Comparison of ENCODE assay signal across 20 mouse cellular contexts in the genomic region with DNA sequence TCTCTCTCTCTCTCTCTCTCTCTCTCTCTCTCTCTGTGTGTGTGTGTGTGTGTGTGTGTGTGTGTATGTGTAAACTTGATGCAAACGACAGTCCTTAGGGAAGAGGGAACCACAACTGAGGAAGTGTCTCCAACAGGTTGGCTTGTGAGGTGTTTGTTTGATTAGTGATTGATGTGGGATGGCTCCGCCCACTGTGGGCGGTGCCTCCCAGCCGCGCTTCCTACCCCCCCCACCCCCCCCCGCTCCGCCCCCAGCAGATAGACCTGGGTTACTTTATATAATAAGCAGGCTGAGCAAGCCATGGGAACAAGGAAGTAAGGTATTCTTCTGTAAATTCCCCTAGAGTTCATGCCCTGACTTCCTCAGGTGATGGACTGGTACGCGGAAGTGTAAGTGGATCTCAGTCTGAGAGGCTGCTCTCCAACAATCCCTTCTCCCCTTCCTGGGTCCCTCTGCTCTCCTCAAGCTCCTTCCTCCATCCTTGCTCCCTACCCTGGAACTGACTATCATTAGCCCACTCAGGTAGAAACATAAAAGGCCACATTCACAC. TPM values are rescaled to one million over a fixed set of nuclear protein-coding genes. Genes with fewer than 3 reads are reported as not detected.
A peak's percentile ranks its signal among the peaks of the same experiment; 100 is the strongest.
DNase-seq lines count a peak whose midpoint lies in the region; ATAC-seq and TF ChIP-seq lines count a peak whose summit lies in the region.
"Had no signal": no experiment of that assay in that cellular context is flagged by ENCODE, and none has a peak within 500 bp of the region (broad histone marks: within the 10 kb centered on the region; RNA-seq: fewer than 3 reads in every experiment).

No protein-coding gene starts in this region.

- H3K27me3 ChIP-seq in lung, embryonic 15.5 days = no peaks in the 10 kb centered on the region
- no peaks in the 10 kb centered on the region for H3K27me3 ChIP-seq in intestine, embryonic 16.5 days (replicated peaks; ENCODE audit: control insufficient read depth, insufficient read depth, low read length)
- no peaks in the 10 kb centered on the region for H3K27me3 ChIP-seq in stomach, embryonic 16.5 days (ENCODE audit: control insufficient read depth, insufficient read depth, low read length)
- H3K27me3 ChIP-seq: heart, embryonic 12.5 days; liver, embryonic 13.5 days had no signal

- 19% methylated on average over 9 of the region's 9 CpGs for WGBS in lung, embryonic 15.5 days
- 11% methylated on average over 9 of the region's 9 CpGs for WGBS in lung, adult 2 months
- 17% methylated on average over 9 of the region's 9 CpGs for WGBS in intestine, embryonic 16.5 days
- 16% methylated on average over 9 of the region's 9 CpGs for WGBS in stomach, embryonic 16.5 days

- TF ChIP-seq POLR2A in lung, adult 2 months (IDR thresholded peaks at IDR 0.05; ENCODE audit: borderline replicate concordance, extremely low read depth, low read depth, low read length) = no peak

- no peak overlapping the region for H3K4me2 ChIP-seq in lung, embryonic 15.5 days
- peak overlapping the region; percentile 26; the same call in 1 of the 2 replicates for H3K4me2 ChIP-seq in intestine, embryonic 16.5 days (ENCODE audit: low read depth, low read length)
- peak overlapping the region; percentile 25 for H3K4me2 ChIP-seq in stomach, embryonic 16.5 days (ENCODE audit: low read depth, low read length)
- H3K4me2 ChIP-seq: heart, embryonic 12.5 days; liver, embryonic 13.5 days had no signal

- H3K36me3 ChIP-seq in lung, embryonic 15.5 days = no peaks in the 10 kb centered on the region
- no peaks in the 10 kb centered on the region for H3K36me3 ChIP-seq in intestine, embryonic 16.5 days (ENCODE audit: control insufficient read depth, insufficient read depth, low read length)
- H3K36me3 ChIP-seq in stomach, embryonic 16.5 days (ENCODE audit: control insufficient read depth, insufficient read depth, low read length) = no peaks in the 10 kb centered on the region
- H3K36me3 ChIP-seq: heart, embryonic 12.5 days; liver, embryonic 13.5 days had no signal

- no peak for ATAC-seq in lung, embryonic 15.5 days (ENCODE audit: borderline replicate concordance, extremely low read depth, low FRiP score, low TSS enrichment)
- ATAC-seq in intestine, embryonic 16.5 days = peak; percentile 84
- peak; percentile 80; the same call in 1 of the 2 replicates for ATAC-seq in stomach, embryonic 16.5 days (ENCODE audit: insufficient read depth, low FRiP score)
- ATAC-seq in megakaryocyte, adult 5-6 weeks (ENCODE audit: poor library complexity, severe bottlenecking) = no peak
- ATAC-seq: forebrain, embryonic 14.5 days; hindbrain, embryonic 16.5 days had no signal

- no peak overlapping the region for H3K9ac ChIP-seq in lung, embryonic 15.5 days
- H3K9ac ChIP-seq in intestine, embryonic 16.5 days (ENCODE audit: low read depth, low read length) = no peak overlapping the region
- no peak overlapping the region for H3K9ac ChIP-seq in stomach, embryonic 16.5 days (ENCODE audit: low read length)
- H3K9ac ChIP-seq: heart, embryonic 12.5 days; liver, embryonic 13.5 days had no signal

- DNase-seq in lung, adult 2 months = no peak
- peak; percentile 25 for DNase-seq in ZHBTc4 (ENCODE audit: low read depth, low spot score)
- DNase-seq in heart, postnatal 36 days = no peak
- DNase-seq in embryo, embryonic 11 days = no peak
- DNase-seq: cerebellum, adult 9-10 months; liver, embryonic 13.5 days; right cerebral cortex, adult 18-20 months had no signal

- H3K4me3 ChIP-seq in lung, embryonic 15.5 days = no peak overlapping the region
- H3K4me3 ChIP-seq in lung, adult 2 months (replicated peaks; ENCODE audit: extremely low read depth, low read depth, low read length) = no peak overlapping the region
- no peak overlapping the region for H3K4me3 ChIP-seq in intestine, embryonic 16.5 days (ENCODE audit: low read length)
- peak overlapping the region; percentile 5; the same call in 1 of the 2 replicates for H3K4me3 ChIP-seq in stomach, embryonic 16.5 days (replicated peaks; ENCODE audit: low read length)
- H3K4me3 ChIP-seq: erythroblast, embryonic 14.5 days; heart, embryonic 12.5 days; liver, embryonic 13.5 days had no signal

- TF ChIP-seq CTCF in lung, adult 2 months (IDR thresholded peaks at IDR 0.05; ENCODE audit: insufficient read depth, low read length) = no peak

- H3K9me3 ChIP-seq in lung, embryonic 15.5 days = no peaks in the 10 kb centered on the region
- no peaks in the 10 kb centered on the region for H3K9me3 ChIP-seq in intestine, embryonic 16.5 days (ENCODE audit: control insufficient read depth, low read length)
- H3K9me3 ChIP-seq in stomach, embryonic 16.5 days (replicated peaks; ENCODE audit: control insufficient read depth, low read length) = no peaks in the 10 kb centered on the region
- H3K9me3 ChIP-seq: heart, embryonic 12.5 days; liver, embryonic 13.5 days had no signal

- H3K27ac ChIP-seq in lung, embryonic 15.5 days = peak overlapping the region; percentile 77
- peak overlapping the region; percentile 77 for H3K27ac ChIP-seq in intestine, embryonic 16.5 days (ENCODE audit: low read length)
- peak overlapping the region; percentile 85 for H3K27ac ChIP-seq in stomach, embryonic 16.5 days (ENCODE audit: low read length)
- H3K27ac ChIP-seq: liver, embryonic 13.5 days had no signal

- intact Hi-C loops in heart, postnatal 36 days (cut with DNase I) = no loop called here

- H3K4me1 ChIP-seq in lung, embryonic 15.5 days = peaks cover 42% of the 10 kb centered on the region
- H3K4me1 ChIP-seq in lung, adult 2 months (ENCODE audit: control insufficient read depth, insufficient read depth, low read length) = peaks cover 7% of the 10 kb centered on the region
- H3K4me1 ChIP-seq in intestine, embryonic 16.5 days (ENCODE audit: control insufficient read depth, insufficient read depth, low read length) = peaks cover 9% of the 10 kb centered on the region; the same call in 1 of the 2 replicates
- peaks cover 9% of the 10 kb centered on the region for H3K4me1 ChIP-seq in stomach, embryonic 16.5 days (ENCODE audit: control insufficient read depth, insufficient read depth, low read length)

RNA-seq across cellular contexts. Expression of gene Tex26, which starts 5.2 kb away (rescaled TPM):
- polyA plus RNA-seq in lung, embryonic 15.5 days (2015; fragmentation: Nextera tagmentation; extraction: Ambion mirVana) = 1.4 and 1.7 TPM in 2 replicates
- polyA plus RNA-seq in lung, adult 2 months (2012; rRNA removed) = 0.91 and 1.5 TPM in 2 replicates
- polyA plus RNA-seq in intestine, embryonic 16.5 days (2015; fragmentation: Nextera tagmentation; extraction: Ambion mirVana) = 0.38 and 0.39 TPM in 2 replicates
- polyA plus RNA-seq in stomach, embryonic 16.5 days (2015; fragmentation: Nextera tagmentation; extraction: Ambion mirVana) = 0.54 and 0.59 TPM in 2 replicates
- not detected for total RNA-seq in heart, postnatal 36 days (2021)
- not detected in 2 replicates for total RNA-seq in megakaryocyte, adult 5-6 weeks (2015)
- total RNA-seq in megakaryocyte, adult 5-6 weeks (2017) = not detected in 2 replicates
- total RNA-seq: heart, postnatal 25 days; layer of hippocampus, adult 18-20 months; megakaryocyte-erythroid progenitor cell, adult 5-6 weeks had no signal
- polyA plus RNA-seq: erythroblast, embryonic 14.5 days; spleen, adult 2 months had no signal

RNA-seq across cellular contexts. Expression of gene Medag, which starts 22.7 kb away (rescaled TPM):
- 0.92 and 1.5 TPM in 2 replicates for polyA plus RNA-seq in lung, embryonic 15.5 days (2015; fragmentation: Nextera tagmentation; extraction: Ambion mirVana)
- polyA plus RNA-seq in lung, adult 2 months (2012; rRNA removed) = 5.2 and 7.1 TPM in 2 replicates
- polyA plus RNA-seq in intestine, embryonic 16.5 days (2015; fragmentation: Nextera tagmentation; extraction: Ambion mirVana) = 1.8 and 2.0 TPM in 2 replicates
- polyA plus RNA-seq in stomach, embryonic 16.5 days (2015; fragmentation: Nextera tagmentation; extraction: Ambion mirVana) = 4.0 and 4.4 TPM in 2 replicates
- 10 to 100 TPM; 15.3 to 20.8 TPM for total RNA-seq in heart, postnatal 36 days (2021)
- total RNA-seq in megakaryocyte, adult 5-6 weeks (2015) = not detected in 2 replicates
- total RNA-seq in megakaryocyte, adult 5-6 weeks (2017) = not detected in 2 replicates
- total RNA-seq: ES-E14; megakaryocyte-erythroid progenitor cell, adult 5-6 weeks had no signal
- polyA plus RNA-seq: erythroblast, embryonic 14.5 days had no signal

Comparison
In these comparisons a context has a peak if more than half of its experiments do, and no peak if none do; other contexts are left out.
1. ATAC-seq: peak in intestine, embryonic 16.5 days (single experiment) and stomach, embryonic 16.5 days (single experiment); none in lung, embryonic 15.5 days (single experiment) and megakaryocyte, adult 5-6 weeks (single experiment).
2. Peak in every context shown above with its lines, with median percentiles within 50 percentile points of each other: H3K27ac ChIP-seq.